ENCODE assay signal across 7 mouse cellular contexts in genomic region chr8:123753604-123754375, GRCm38 (mm10). TPM values are rescaled to one million over a fixed set of nuclear protein-coding genes. Genes with fewer than 3 reads are reported as not detected.
A peak's percentile ranks its signal among the peaks of the same experiment; 100 is the strongest.
DNase-seq lines count a peak whose midpoint lies in the region; ATAC-seq and TF ChIP-seq lines count a peak whose summit lies in the region.

No protein-coding gene starts in this region.

- no peaks in the 10 kb centered on the region for H3K27me3 ChIP-seq in testis, adult 2 months (ENCODE audit: control insufficient read depth, insufficient read depth, low read length)
- H3K27me3 ChIP-seq in forebrain, embryonic 13.5 days = peaks cover 5% of the 10 kb centered on the region; the same call in 1 of the 2 replicates
- no peaks in the 10 kb centered on the region for H3K27me3 ChIP-seq in liver, postnatal 0 days (ENCODE audit: insufficient read depth, low read length)

- no peak overlapping the region for H3K4me3 ChIP-seq in testis, adult 2 months (ENCODE audit: control insufficient read depth, low read depth, low read length)
- H3K4me3 ChIP-seq in forebrain, embryonic 13.5 days = no peak overlapping the region
- H3K4me3 ChIP-seq in liver, postnatal 0 days (ENCODE audit: low read depth, low read length) = peak overlapping the region; percentile 10; the same call in 1 of the 2 replicates

- TF ChIP-seq CTCF in testis, adult 2 months (IDR thresholded peaks at IDR 0.05; ENCODE audit: control insufficient read depth, insufficient read depth, insufficient replicate concordance, low read depth, low read length) = no peak
- no peak for TF ChIP-seq CTCF in liver, postnatal 0 days (IDR thresholded peaks at IDR 0.05; ENCODE audit: low read depth)

- H3K27ac ChIP-seq in testis, adult 2 months (ENCODE audit: control insufficient read depth, insufficient read depth, low read depth, low read length) = peak overlapping the region; percentile 12
- peak overlapping the region; percentile 60 for H3K27ac ChIP-seq in forebrain, embryonic 13.5 days
- H3K27ac ChIP-seq in liver, postnatal 0 days (ENCODE audit: low read depth) = peak overlapping the region; percentile 69

- TF ChIP-seq EP300 in liver, postnatal 0 days (IDR thresholded peaks at IDR 0.05; ENCODE audit: low read depth) = no peak

- H3K9me3 ChIP-seq in forebrain, embryonic 13.5 days (replicated peaks) = no peaks in the 10 kb centered on the region
- no peaks in the 10 kb centered on the region for H3K9me3 ChIP-seq in liver, postnatal 0 days (ENCODE audit: low read length)

- no peaks in the 10 kb centered on the region for H3K36me3 ChIP-seq in testis, adult 2 months (ENCODE audit: control insufficient read depth, insufficient read depth, low read length)
- no peaks in the 10 kb centered on the region for H3K36me3 ChIP-seq in forebrain, embryonic 13.5 days (ENCODE audit: poor library complexity, severe bottlenecking)
- H3K36me3 ChIP-seq in liver, postnatal 0 days (replicated peaks; ENCODE audit: insufficient read depth, low read length) = no peaks in the 10 kb centered on the region

- no peaks in the 10 kb centered on the region for H3K4me1 ChIP-seq in testis, adult 2 months (ENCODE audit: control insufficient read depth, insufficient read depth, low read length)
- H3K4me1 ChIP-seq in forebrain, embryonic 13.5 days = peaks cover 30% of the 10 kb centered on the region
- H3K4me1 ChIP-seq in liver, postnatal 0 days (ENCODE audit: insufficient read depth) = peaks cover 12% of the 10 kb centered on the region

- WGBS in forebrain, embryonic 13.5 days = 4% methylated on average over 18 of the region's 18 CpGs
- 23% methylated on average over 18 of the region's 18 CpGs for WGBS in liver, postnatal 0 days (ENCODE audit: insufficient replicate concordance)

- H3K9ac ChIP-seq in forebrain, embryonic 13.5 days = peak overlapping the region; percentile 17; the same call in 1 of the 2 replicates
- H3K9ac ChIP-seq in liver, postnatal 0 days (replicated peaks) = peak overlapping the region; percentile 41

- no peak for TF ChIP-seq POLR2A in testis, adult 2 months (IDR thresholded peaks at IDR 0.05; ENCODE audit: control insufficient read depth, low read depth, low read length)

- ATAC-seq in forebrain, embryonic 13.5 days = peak; percentile 64
- peak; percentile 48 for ATAC-seq in liver, postnatal 0 days

- peak overlapping the region; percentile 36 for H3K4me2 ChIP-seq in forebrain, embryonic 13.5 days
- peak overlapping the region; percentile 52 for H3K4me2 ChIP-seq in liver, postnatal 0 days (ENCODE audit: low read depth, low read length)

- DNase-seq in testis, postnatal 10 days (ENCODE audit: low spot score) = no peak
- DNase-seq in liver, postnatal 0 days = peak; percentile 29
- no peak for DNase-seq in right cerebral cortex, postnatal 4 days
- no peak for DNase-seq in layer of hippocampus, adult 9-11 months
- no peak for DNase-seq in urinary bladder, adult 18-20 months (ENCODE audit: low spot score in 2 of 2)

RNA-seq across cellular contexts. Expression of gene Rab4a, which starts 52.0 kb away (rescaled TPM):
- polyA plus RNA-seq in testis, adult 2 months (2012; rRNA removed) = 5.3 and 8.9 TPM in 2 replicates
- polyA plus RNA-seq in forebrain, embryonic 13.5 days (2015; fragmentation: Nextera tagmentation; extraction: Ambion mirVana) = 70.9 and 72.2 TPM in 2 replicates
- 30.4 and 36.3 TPM in 2 replicates for polyA plus RNA-seq in liver, postnatal 0 days (2015; fragmentation: Nextera tagmentation; extraction: Ambion mirVana)

Comparison
In these comparisons a context has a peak if more than half of its experiments do, and no peak if none do; other contexts are left out.
1. H3K27ac ChIP-seq: peak in every context shown above with its lines; median percentile 69 in liver, postnatal 0 days; 60 in forebrain, embryonic 13.5 days; 12 in testis, adult 2 months.